Mouse (Mus musculus) MEL (cell line): ENCODE data around the gene Olfr148. TPM values are rescaled to one million over a fixed set of nuclear protein-coding genes. Genes with fewer than 3 reads are reported as not detected.

Experiments
- DNase-seq: peaks from one replicate; pipeline ENCODE4 v3.0.0; 2011; ENCODE audit warnings: low read depth, low spot score
- H3K27ac ChIP-seq: 2 replicates; pipeline ENCODE4 v1.5.1; 2012; ENCODE audit warnings: low read depth, mild to moderate bottlenecking, control low read depth, low read length, moderate library complexity; ENCODE audit not compliant: control insufficient read depth
- H3K27me3 ChIP-seq, 2 experiments: fragments of 150-350 bp in 1 of 2; sonication (generic) in 1 of 2; 2 replicates each; pipeline ENCODE4 v1.6.1; 2012; ENCODE audit warnings: low read length in 2 of 2, mild to moderate bottlenecking in 2 of 2, improper control_type of control experiment in 1 of 2, moderate library complexity in 1 of 2; ENCODE audit not compliant: insufficient read depth in 2 of 2, control insufficient read depth in 1 of 2
- H3K36me3 ChIP-seq, 2 experiments: 2 replicates each; pipeline ENCODE4 v1.6.1; 2012 to 2014; ENCODE audit warnings: low read length in 2 of 2, improper control_type of control experiment in 1 of 2, inconsistent platforms in 1 of 2, mild to moderate bottlenecking in 1 of 2; ENCODE audit not compliant: insufficient read depth in 2 of 2, control insufficient read depth in 1 of 2
- H3K4me1 ChIP-seq, 2 experiments: fragments of 150-350 bp in 1 of 2; sonication (generic) in 1 of 2; 2 replicates each; pipeline ENCODE4 v1.6.1; 2012; ENCODE audit warnings: low read length in 2 of 2, improper control_type of control experiment in 1 of 2, mild to moderate bottlenecking in 1 of 2; ENCODE audit not compliant: insufficient read depth in 2 of 2, control insufficient read depth in 1 of 2
- H3K4me3 ChIP-seq, 2 experiments: fragments of 150-350 bp in 1 of 2; sonication (generic) in 1 of 2; 2 replicates each; pipeline ENCODE4 v1.5.1; 2012; ENCODE audit warnings: low read depth in 2 of 2, low read length in 2 of 2, mild to moderate bottlenecking in 2 of 2, moderate library complexity in 2 of 2, control low read depth in 1 of 2, improper control_type of control experiment in 1 of 2; ENCODE audit not compliant: control insufficient read depth in 1 of 2, insufficient read depth in 1 of 2
- H3K79me2 ChIP-seq: 2 replicates; pipeline ENCODE4 v1.6.1; 2012; ENCODE audit warnings: mild to moderate bottlenecking, low read length, moderate library complexity; ENCODE audit not compliant: control insufficient read depth, poor library complexity, insufficient read depth
- H3K9ac ChIP-seq: 2 replicates; pipeline ENCODE4 v1.6.1; 2012; ENCODE audit warnings: low read depth, mild to moderate bottlenecking, control low read depth, low read length, moderate library complexity; ENCODE audit not compliant: control insufficient read depth, poor library complexity, severe bottlenecking
- H3K9me3 ChIP-seq: fragments of 150-350 bp; sonication (generic); replicated peaks from 2 replicates; pipeline ENCODE4 v1.6.1; 2012; ENCODE audit warnings: mild to moderate bottlenecking, low read length, improper control_type of control experiment, moderate library complexity; ENCODE audit not compliant: insufficient read depth
- CHD1 ChIP-seq: IDR thresholded peaks from 2 replicates; pipeline ENCODE4 v1.6.1; 2012; ENCODE audit warnings: low read depth, mild to moderate bottlenecking, inconsistent platforms, low read length, improper control_type of control experiment
- CTCF ChIP-seq, 3 experiments: IDR thresholded peaks in 2 of 3; conservative IDR thresholded peaks in 1 of 3; 2 replicates each; pipeline ENCODE4 v1.5.1; 2011 to 2012; ENCODE audit warnings: low read length in 3 of 3, low read depth in 2 of 3, mild to moderate bottlenecking in 2 of 3, improper control_type of control experiment in 1 of 3, inconsistent platforms in 1 of 3, mixed read lengths in 1 of 3, moderate library complexity in 1 of 3; ENCODE audit not compliant: control insufficient read depth in 1 of 3, insufficient read depth in 1 of 3, poor library complexity in 1 of 3, severe bottlenecking in 1 of 3
- ELF1 ChIP-seq: IDR thresholded peaks from 2 replicates; pipeline ENCODE4 v1.6.1; 2014; ENCODE audit warnings: low read depth, mild to moderate bottlenecking, inconsistent platforms, low read length, improper control_type of control experiment, moderate library complexity
- EP300 ChIP-seq, 2 experiments: IDR thresholded peaks; 2 replicates each; pipeline ENCODE4 v1.6.1; 2011; ENCODE audit warnings: improper control_type of control experiment in 2 of 2, low read length in 2 of 2, low read depth in 1 of 2, mild to moderate bottlenecking in 1 of 2
- ETS1 ChIP-seq: IDR thresholded peaks from 2 replicates; pipeline ENCODE4 v1.6.1; 2012; ENCODE audit warnings: low read depth, mild to moderate bottlenecking, inconsistent platforms, low read length, improper control_type of control experiment, moderate library complexity
- GABPA ChIP-seq: IDR thresholded peaks from 2 replicates; pipeline ENCODE4 v1.6.1; 2012; ENCODE audit warnings: low read depth, mild to moderate bottlenecking, inconsistent platforms, low read length, improper control_type of control experiment, moderate library complexity
- GATA1 ChIP-seq: IDR thresholded peaks from 2 replicates; pipeline ENCODE4 v1.6.1; 2011; ENCODE audit warnings: low read depth, low read length, improper control_type of control experiment
- HCFC1 ChIP-seq: IDR thresholded peaks from 2 replicates; pipeline ENCODE4 v1.6.1; 2012; ENCODE audit warnings: low read depth, mild to moderate bottlenecking, inconsistent platforms, low read length, improper control_type of control experiment, moderate library complexity
- JUND ChIP-seq: IDR thresholded peaks from 2 replicates; pipeline ENCODE4 v1.6.1; 2011; ENCODE audit warnings: low read depth, mild to moderate bottlenecking, improper control_type of control experiment, low read length
- MAZ ChIP-seq: IDR thresholded peaks from 2 replicates; pipeline ENCODE4 v1.6.1; 2012; ENCODE audit warnings: low read depth, mild to moderate bottlenecking, inconsistent platforms, low read length, improper control_type of control experiment
- MYB ChIP-seq: IDR thresholded peaks from 2 replicates; pipeline ENCODE4 v1.6.1; 2011; ENCODE audit warnings: mild to moderate bottlenecking, low read depth, low read length, improper control_type of control experiment
- NELFE ChIP-seq: IDR thresholded peaks from 2 replicates; pipeline ENCODE4 v1.6.1; 2011; ENCODE audit warnings: low read depth, low read length, improper control_type of control experiment
- NRF1 ChIP-seq: IDR thresholded peaks from 2 replicates; pipeline ENCODE4 v1.6.1; 2014; ENCODE audit warnings: low read depth, mild to moderate bottlenecking, inconsistent platforms, low read length, improper control_type of control experiment, moderate library complexity; ENCODE audit not compliant: poor library complexity, insufficient read depth, severe bottlenecking
- POLR2A ChIP-seq, 2 experiments: IDR thresholded peaks; 2 replicates each; pipeline ENCODE4 v1.6.1; 2011 to 2012; ENCODE audit warnings: low read length in 2 of 2, mild to moderate bottlenecking in 2 of 2, control low read depth in 1 of 2, improper control_type of control experiment in 1 of 2, low read depth in 1 of 2, moderate library complexity in 1 of 2; ENCODE audit not compliant: control insufficient read depth in 1 of 2, insufficient read depth in 1 of 2, poor library complexity in 1 of 2
- POLR2AphosphoS5 ChIP-seq: IDR thresholded peaks from 2 replicates; pipeline ENCODE4 v1.6.1; 2012; ENCODE audit warnings: low read depth, borderline replicate concordance, mild to moderate bottlenecking, inconsistent platforms, low read length, moderate library complexity, mixed read lengths
- RAD21 ChIP-seq: IDR thresholded peaks from 2 replicates; pipeline ENCODE4 v1.6.1; 2011; ENCODE audit warnings: mild to moderate bottlenecking, low read depth, low read length, improper control_type of control experiment
- SMC3 ChIP-seq: IDR thresholded peaks from 2 replicates; pipeline ENCODE4 v1.6.1; 2011; ENCODE audit warnings: low read depth, low read length, improper control_type of control experiment
- TAL1 ChIP-seq: IDR thresholded peaks from 2 replicates; pipeline ENCODE4 v1.6.1; 2012; ENCODE audit warnings: mild to moderate bottlenecking, inconsistent platforms, low read length, moderate library complexity, mixed read lengths
- UBTF ChIP-seq: IDR thresholded peaks from 2 replicates; pipeline ENCODE4 v1.6.1; 2012; ENCODE audit warnings: low read depth, mild to moderate bottlenecking, inconsistent platforms, low read length, improper control_type of control experiment, moderate library complexity, borderline replicate concordance; ENCODE audit not compliant: insufficient read depth
- ZC3H11A ChIP-seq: IDR thresholded peaks from 2 replicates; pipeline ENCODE4 v1.6.1; 2012; ENCODE audit warnings: low read depth, mild to moderate bottlenecking, inconsistent platforms, low read length, improper control_type of control experiment
- ZKSCAN1 ChIP-seq: IDR thresholded peaks from 2 replicates; pipeline ENCODE4 v1.6.1; 2012; ENCODE audit warnings: low read depth, mild to moderate bottlenecking, inconsistent platforms, low read length, improper control_type of control experiment, moderate library complexity
- ZMIZ1 ChIP-seq: IDR thresholded peaks from 2 replicates; pipeline ENCODE4 v1.6.1; 2012; ENCODE audit warnings: low read depth, mild to moderate bottlenecking, inconsistent platforms, low read length, improper control_type of control experiment, moderate library complexity
- polyA plus RNA-seq, 2 experiments: library from polyadenylated mRNA; stranded (reverse) in 1 of 2; unstranded in 1 of 2; fragments of >175 nt in 1 of 2; fragments of >200 nt in 1 of 2; gene quantifications; 2 replicates each; pipeline versions ENCODE4 v1.2.1 to v1.2.4; 2012; ENCODE audit warnings: low replicate concordance in 2 of 2, low read depth in 1 of 2; ENCODE audit not compliant: insufficient read length in 2 of 2, insufficient read depth in 1 of 2, missing spikeins in 1 of 2
- total RNA-seq: library from RNA; depleted of rRNA; stranded (reverse); fragments of 300-350 nt; gene quantifications from 2 replicates; pipeline ENCODE4 v1.2.3, GENCODE M21; 2012

Olfr148 gene
- total and polyA plus RNA-seq, 3 experiments, result not detected

GRCm38 (mm10) chr9:39603333-39603845 is 7.1 kb upstream of the Olfr148 start:
- Histone ChIP-seq H3K9ac (no peak overlapping the region), H3K79me2 (no peaks in the 10 kb centered on the region), H3K27me3 (no peaks in the 10 kb centered on the region), H3K4me1 (no peaks in the 10 kb centered on the region), H3K9me3 (no peaks in the 10 kb centered on the region), H3K36me3 (no peaks in the 10 kb centered on the region), H3K4me3 (no peak overlapping the region), H3K27ac (no peak overlapping the region)
- no peak for TF ChIP-seq RAD21
- DNase-seq, result no peak

- Histone ChIP-seq H3K27me3 (no peaks in the 10 kb centered on the region), H3K27ac (no peak within 1 kb of the TSS), H3K4me1 (no peaks in the 10 kb centered on the region), H3K4me3 (no peak within 1 kb of the TSS), H3K36me3 (no peaks in the 10 kb centered on the region), H3K9ac (no peak within 1 kb of the TSS), H3K9me3 (no peaks in the 10 kb centered on the region), H3K79me2 (no peaks in the 10 kb centered on the region)
- no peak for DNase-seq
- TF ChIP-seq NELFE, result no peak
- TF ChIP-seq MYB, result no peak
- no peak for TF ChIP-seq POLR2AphosphoS5
- no peak for TF ChIP-seq ETS1
- TF ChIP-seq ZMIZ1, result no peak
- no peak for TF ChIP-seq GATA1
- TF ChIP-seq EP300 (IDR thresholded peaks at IDR 0.05; ENCODE audit: low read depth in 1 of 2, low read length in 2 of 2), result no peak
- TF ChIP-seq JUND, result no peak
- no peak for TF ChIP-seq SMC3
- no peak for TF ChIP-seq CHD1
- TF ChIP-seq GABPA, result no peak
- TF ChIP-seq ZC3H11A, result no peak
These were observed 6.4 kb upstream of the Olfr148 start, which contains the start of gene AW551984 for GRCm38 (mm10) chr9:39603999-39604453. Gene AW551984, minus strand, starts transcription at chr9:39604403.

DNA sequence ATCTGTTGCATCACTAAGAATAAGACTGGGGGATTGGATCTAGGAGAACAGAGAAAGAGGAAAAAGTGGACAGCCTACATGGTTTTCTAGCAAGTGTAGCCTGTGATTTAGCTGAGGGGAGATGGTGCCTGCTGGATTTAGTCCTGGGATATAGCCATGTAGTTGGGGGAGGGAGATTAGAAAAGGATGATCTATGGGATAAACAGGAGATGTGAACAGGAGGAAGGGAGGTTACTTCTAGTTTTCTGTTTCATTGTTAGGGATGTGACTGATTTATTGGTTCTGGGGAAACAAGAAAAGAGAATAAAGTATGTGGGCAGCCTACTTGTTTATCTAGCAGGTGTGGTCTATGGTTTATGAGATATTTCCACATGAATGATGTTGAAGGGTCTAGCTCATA is 2.0 kb upstream of the Olfr148 start:
- TF ChIP-seq ZKSCAN1 (no peak), MYB (no peak), ZMIZ1 (no peak), HCFC1 (no peak), ELF1 (no peak), POLR2A (IDR thresholded peaks at IDR 0.05; ENCODE audit: control insufficient read depth in 1 of 2, insufficient read depth in 1 of 2, low read depth in 1 of 2, low read length in 2 of 2, poor library complexity in 1 of 2) (no peak), MAZ (no peak), NRF1 (no peak), UBTF (no peak), ETS1 (no peak), NELFE (no peak), GABPA (no peak), TAL1 (no peak), CTCF (IDR thresholded peaks at IDR 0.05 in 2 of 3, conservative IDR thresholded peaks at IDR 0.05 in 1 of 3; ENCODE audit: control insufficient read depth in 1 of 3, insufficient read depth in 1 of 3, low read depth in 2 of 3, low read length in 3 of 3, poor library complexity in 1 of 3, severe bottlenecking in 1 of 3) (no peak), RAD21 (no peak)
- H3K4me1 ChIP-seq, result no peaks in the 10 kb centered on the region

More for the DNA sequence above, 2.0 kb upstream of the Olfr148 start:
- Histone ChIP-seq H3K36me3 (no peaks in the 10 kb centered on the region), H3K79me2 (no peaks in the 10 kb centered on the region), H3K4me3 (no peak overlapping the region), H3K27me3 (no peaks in the 10 kb centered on the region), H3K27ac (no peak overlapping the region), H3K9ac (no peak overlapping the region), H3K9me3 (no peaks in the 10 kb centered on the region)
- no peak for DNase-seq
